Mouse (Mus musculus) CH12F3 (cell line): Measurements from ENCODE around the gene Optn.

Source experiments
- in situ Hi-C: fragments of 300-500 bp; cut with MboI; formaldehyde crosslinking; loops from 2 replicates; pipeline ENCODE4 v1.14.3; 2020; ENCODE audit warnings: low sequenced_read_pairs

Optn gene

DNA sequence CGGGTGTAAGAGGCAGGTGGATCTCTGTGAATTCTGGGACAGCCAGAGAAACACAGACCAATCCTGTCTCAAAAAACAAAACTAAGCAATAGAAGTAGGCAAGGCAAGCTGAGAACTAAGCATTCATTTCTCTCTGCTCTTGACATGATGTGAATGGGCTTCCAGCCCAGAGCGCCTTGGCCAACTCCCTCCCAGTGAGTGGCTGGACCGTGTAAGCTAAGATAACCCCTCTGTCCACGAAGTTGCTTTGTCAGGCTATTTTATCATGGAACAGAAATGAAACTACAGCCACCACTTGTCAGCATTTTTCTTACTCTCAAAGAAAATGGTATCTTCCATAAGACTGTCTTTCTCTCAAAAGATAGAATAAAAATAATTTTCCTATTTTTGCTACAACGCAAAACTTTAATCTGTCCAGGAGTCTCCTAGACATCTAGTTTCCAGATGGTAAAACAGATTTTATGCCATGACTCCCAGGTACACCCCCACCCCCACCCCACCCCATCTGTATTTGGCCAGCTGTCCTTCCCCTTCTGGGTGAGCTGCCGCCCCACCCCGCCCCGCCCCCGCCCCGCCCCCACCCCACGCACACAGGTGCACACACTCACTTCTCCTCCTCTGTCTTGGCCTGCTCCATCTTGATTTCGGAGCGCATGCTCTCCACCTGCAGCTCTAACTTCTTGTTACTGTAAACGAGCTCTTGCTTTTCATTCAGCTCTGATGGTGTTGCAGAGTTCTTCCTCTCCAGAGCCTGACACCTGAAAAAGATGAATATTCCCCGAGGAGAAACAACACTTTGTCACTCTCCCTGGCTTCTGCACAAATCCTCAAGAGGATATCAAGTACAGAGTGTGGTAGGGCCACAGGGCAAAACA lies 30.1 kb downstream of the Optn start:
- in situ Hi-C loops, result no loop called here

DNA sequence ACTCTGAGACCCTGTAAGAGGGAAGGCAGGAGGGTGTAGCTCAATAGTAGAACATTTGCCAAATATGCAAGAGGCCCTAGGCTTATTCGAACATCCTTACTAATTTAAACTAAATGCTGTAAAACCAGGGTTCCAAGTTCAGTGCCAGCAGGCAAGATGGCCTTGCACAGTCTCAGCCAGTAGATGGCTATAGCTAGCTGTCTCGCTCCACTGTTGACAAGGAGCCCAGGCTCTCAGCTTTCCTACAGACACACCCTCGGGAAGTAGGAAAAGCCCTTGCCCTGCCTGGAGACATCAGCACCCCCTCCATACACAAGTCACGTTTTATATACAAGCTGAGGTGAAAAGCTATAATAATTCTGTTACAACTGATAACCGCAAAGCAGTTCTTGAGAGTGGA lies 31.2 kb downstream of the Optn start:
- in situ Hi-C loops, result no loop called here

GRCm38 (mm10) chr2:5031215-5031614 lies 32.6 kb downstream of the Optn start:
- in situ Hi-C loops, result no loop called here

GRCm38 (mm10) chr2:5029808-5030207 lies 34.0 kb downstream of the Optn start:
- in situ Hi-C loops, result no loop called here

- in situ Hi-C loops, result no loop called here
These were observed 35.8 kb downstream of the Optn start for GRCm38 (mm10) chr2:5028047-5028446.

DNA sequence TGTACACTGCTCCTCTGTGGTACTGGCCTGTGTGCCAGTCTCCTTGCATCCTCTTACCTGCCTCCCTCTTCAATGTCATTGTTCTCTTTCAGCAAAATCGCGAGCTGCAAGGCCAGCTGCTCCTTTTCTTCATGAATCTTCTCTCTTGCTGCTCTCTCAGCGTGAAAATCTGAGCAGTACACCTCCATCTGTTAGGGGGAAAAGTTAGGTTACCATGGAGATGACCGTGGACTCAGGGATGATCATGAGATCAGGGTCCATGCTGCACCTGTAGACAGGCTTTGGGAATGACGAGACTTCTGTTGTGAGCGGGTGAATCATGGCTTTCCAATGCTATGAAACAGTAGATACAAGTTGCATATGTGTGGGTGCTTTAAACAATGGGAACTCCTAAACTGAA lies 36.8 kb downstream of the Optn start:
- in situ Hi-C loops, result no loop called here

- in situ Hi-C loops, result no loop called here
These were observed 38.6 kb downstream of the Optn start for GRCm38 (mm10) chr2:5025162-5025733.

DNA sequence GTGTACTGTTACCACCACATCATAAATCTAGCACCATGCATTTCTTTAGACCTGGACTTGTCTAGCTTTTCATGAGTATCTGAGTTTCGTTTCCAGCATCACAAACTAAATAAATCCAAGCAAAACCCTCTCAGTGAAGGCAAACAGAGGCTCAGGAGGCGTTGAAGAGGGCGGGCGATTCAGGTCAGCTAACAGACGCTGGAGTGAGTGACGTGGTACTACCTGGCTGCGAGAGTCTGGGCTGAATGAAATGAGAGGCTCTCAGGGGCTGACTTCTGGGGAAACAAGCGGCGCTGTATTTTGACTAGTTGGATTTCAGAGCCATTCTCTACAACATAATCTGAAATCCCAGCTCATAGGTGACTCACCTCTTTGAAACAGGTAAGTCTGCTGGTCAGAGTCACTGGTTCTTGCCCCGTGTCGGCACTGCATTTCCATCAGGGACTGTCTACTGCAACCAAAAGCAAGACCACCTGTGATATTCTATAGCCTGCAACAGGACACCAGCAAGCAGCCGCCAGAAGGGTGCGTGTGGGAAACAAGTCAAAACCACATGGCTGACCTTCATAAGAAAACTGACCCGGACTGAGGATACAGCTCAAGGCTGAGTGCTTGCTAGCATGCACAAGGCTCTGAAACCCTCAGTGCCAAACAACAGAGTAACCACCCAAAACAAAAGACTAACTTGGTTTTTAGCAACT lies 40.0 kb downstream of the Optn start:
- in situ Hi-C loops, result no loop called here

DNA sequence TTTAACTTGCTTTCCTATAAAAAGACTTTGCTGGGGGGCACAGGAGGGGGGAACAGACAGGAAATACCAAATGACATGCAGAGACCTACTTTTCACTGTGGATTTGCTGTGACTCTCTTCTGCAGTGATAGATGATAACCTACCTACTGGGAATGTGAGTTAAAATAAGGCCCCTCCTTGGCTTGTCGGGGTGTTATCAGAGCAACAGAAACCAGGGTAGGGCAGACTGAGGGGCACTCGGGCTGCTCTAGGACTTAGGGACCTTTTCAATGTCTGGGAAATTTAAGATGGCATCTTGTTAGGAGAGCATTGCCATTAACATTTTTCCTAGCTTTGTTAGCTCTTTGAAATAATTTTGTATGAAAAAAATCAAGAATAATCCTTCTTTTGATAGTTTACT lies 40.6 kb downstream of the Optn start:
- in situ Hi-C loops, result no loop called here

DNA sequence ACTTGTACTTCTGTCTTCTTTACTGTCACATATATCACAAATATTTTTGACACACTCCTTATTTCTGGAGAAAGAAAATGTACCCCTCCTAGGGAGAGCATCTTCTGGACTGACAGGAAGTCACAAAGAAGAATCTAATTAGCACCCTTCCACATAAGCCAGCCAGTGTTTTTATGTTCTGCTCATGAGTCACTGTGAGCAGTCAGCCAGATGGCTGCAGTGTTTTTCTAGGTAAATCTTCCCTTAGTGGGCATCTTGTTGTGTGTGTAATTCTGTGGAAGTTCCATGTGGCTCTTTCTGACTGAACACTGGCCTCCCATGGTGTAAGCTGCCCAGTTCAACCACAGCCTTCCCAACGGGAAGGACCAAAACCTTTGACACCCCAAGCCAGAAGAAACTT lies 44.1 kb downstream of the Optn start:
- in situ Hi-C loops, result no loop called here

DNA sequence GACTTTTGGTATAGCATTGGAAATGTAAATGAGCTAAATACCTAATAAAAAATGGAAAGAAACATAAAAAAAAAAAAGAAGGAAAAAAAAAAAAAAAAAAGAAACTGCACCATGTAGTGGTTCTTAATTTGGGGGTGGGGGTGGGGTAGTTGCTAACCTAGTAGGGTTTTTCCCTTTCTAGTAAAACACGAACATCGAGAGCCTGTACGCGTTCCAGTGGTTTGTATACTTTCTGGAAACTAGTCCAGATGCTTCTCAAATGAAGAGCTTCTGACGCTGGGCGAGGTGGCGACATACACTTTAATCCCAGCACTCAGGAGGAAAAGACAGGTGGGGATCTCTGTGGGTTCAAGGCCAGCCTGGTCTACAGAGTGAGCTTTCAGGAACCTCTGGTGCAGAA lies 46.9 kb downstream of the Optn start:
- in situ Hi-C loops, result no loop called here

DNA sequence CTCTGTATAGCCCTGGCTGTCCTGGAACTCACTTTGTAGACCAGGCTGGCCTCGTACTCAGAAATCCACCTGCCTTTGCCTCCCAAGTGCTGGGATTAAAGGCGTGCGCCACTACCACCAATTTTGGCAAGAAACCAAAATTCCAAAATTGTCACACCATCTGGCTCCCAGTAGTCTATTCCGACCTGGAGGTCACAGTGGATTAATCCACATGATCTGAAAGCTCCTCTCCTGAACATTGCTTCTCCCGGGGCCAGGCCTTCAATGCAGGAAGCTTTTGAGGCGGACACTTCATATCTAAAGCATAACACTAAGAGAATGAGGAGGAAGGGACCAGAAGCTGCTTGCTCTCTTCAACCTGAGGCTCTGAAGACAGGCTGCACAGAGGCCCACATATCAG lies 48.3 kb downstream of the Optn start:
- in situ Hi-C loops, result no loop called here

DNA sequence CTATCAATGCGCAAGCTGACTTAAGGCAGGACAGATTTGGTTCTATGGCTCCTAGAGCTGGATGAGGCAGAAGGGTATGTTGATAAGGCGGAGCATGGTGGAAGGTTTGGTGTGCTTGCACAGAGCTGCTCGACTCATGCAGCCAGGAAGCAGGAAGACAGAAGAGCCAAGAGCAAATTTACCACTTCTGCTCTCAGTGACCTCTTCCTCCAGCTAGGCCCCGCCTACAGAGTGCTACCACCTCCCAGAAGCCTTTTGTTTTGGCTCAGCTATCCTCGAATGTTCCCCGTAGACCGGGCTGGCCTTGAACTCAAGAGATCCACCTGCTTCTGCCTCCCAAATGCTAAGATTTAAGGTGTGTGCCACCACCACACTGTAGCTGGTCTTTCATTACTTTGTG lies 49.2 kb downstream of the Optn start:
- in situ Hi-C loops, result no loop called here

- in situ Hi-C loops, result no loop called here
These were observed 51.1 kb downstream of the Optn start, which contains the start of gene Mcm10 for GRCm38 (mm10) chr2:5012491-5013324. Mcm10 (minus strand) TSS chr2:5012791.

DNA sequence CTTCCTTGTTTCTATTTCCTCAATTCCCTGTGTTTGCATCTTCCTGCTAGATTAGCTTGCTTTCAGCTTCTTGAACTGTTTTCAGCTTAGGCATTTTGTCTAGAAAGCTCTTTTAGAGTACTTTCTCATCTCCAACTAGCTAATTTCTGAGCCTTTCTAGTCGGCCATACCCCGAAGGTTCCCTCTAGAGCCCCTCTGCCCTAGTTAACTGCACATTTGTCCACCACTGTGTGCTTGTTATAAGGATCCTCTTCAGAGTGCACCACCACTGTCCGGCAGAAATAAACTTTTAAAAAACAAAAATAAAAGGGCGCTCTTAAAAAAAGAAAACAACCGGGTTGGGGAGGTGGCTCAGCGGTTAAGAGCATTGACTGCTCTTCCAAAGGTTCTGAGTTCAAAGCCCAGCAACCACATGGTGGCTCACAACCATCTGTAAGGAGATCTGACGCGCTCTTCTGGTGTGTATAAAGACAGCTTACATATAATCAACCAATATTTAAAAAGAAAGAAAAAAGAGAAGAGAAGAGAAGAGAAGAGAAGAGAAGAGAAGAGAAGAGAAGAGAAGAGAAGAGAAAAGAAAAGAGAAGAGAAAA lies 51.9 kb downstream of the Optn start:
- in situ Hi-C loops, result no loop called here

DNA sequence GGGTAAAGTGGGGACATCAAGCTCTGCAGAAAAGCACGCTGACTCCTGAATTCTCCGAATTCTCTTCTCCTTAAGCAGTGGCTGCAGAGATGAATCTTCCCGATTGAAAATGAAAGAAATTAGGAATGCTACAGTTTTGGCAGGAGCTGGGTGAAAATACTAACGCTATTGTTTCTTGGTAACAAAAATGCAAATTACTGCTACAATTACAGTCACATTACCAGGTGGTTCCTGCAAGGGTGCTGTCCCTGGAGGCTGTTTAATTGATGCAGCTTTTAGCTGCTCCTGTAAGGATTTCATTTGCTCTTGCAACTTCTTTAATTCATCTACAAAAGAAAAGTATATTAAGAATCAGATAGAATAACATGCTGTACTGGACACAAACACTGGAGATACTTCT lies 56.7 kb downstream of the Optn start:
- in situ Hi-C loops, result no loop called here

GRCm38 (mm10) chr2:5001266-5001665 lies 62.6 kb downstream of the Optn start:
- in situ Hi-C loops, result no loop called here

GRCm38 (mm10) chr2:4998905-4999304 lies 64.9 kb downstream of the Optn start:
- in situ Hi-C loops, result loop anchor here (10.0 kb wide), 1 partner anchor 84 kb away; the partner anchor contains the start of gene Phyh

- in situ Hi-C loops, result loop anchor here (10.0 kb wide), 1 partner anchor 82 kb away; the partner anchor contains the start of gene Phyh
These were observed 67.4 kb downstream of the Optn start for GRCm38 (mm10) chr2:4996421-4996824.

DNA sequence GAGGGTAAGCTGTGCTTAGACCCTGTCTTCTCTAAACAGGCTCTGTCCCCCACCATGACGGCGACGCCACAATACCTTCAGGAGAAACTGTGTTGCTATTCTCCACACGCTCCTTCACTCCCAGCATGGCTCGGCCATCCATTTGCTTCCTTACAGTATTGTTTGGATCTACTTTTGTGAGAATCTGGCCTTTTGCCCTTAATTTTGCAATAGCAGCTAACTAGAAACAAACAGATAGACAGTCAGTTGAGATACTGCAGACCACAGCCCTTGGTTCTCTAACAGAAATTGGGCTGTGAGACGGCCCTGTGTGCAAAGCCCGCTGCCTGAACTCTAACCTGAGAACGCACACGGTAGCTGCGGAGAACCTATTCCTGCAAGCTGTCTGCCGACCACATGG lies 68.2 kb downstream of the Optn start:
- in situ Hi-C loops, result loop anchor here (10.0 kb wide), 1 partner anchor 81 kb away; the partner anchor contains the start of gene Phyh
